Mouse (Mus musculus) liver, embryonic 12.5 days (tissue): Measurements from ENCODE around the gene Wdr11. TPM values are rescaled to one million over a fixed set of nuclear protein-coding genes. Genes with fewer than 3 reads are reported as not detected.
A peak's percentile ranks its signal among the peaks of the same experiment; 100 is the strongest.

ENCODE experiments used
- ATAC-seq: fragments of 200-750 bp; cut with Nextera tagmentation; 2 replicates; pipeline ENCODE4 v1.8.0; 2017; ENCODE audit warnings: moderate number of reproducible peaks, mild to moderate bottlenecking, moderate library complexity
- H3K27ac ChIP-seq: fragments of 300-500 bp; sonication (generic); 2 replicates; pipeline ENCODE4 v1.5.1; 2016; ENCODE audit warnings: mild to moderate bottlenecking
- H3K27me3 ChIP-seq: fragments of 300-500 bp; sonication (generic); replicated peaks from 2 replicates; pipeline ENCODE4 v1.6.1; 2016; ENCODE audit warnings: mild to moderate bottlenecking, moderate library complexity
- H3K36me3 ChIP-seq: fragments of 300-500 bp; sonication (generic); 2 replicates; pipeline ENCODE4 v1.6.1; 2016; ENCODE audit warnings: mild to moderate bottlenecking, moderate library complexity
- H3K4me1 ChIP-seq: fragments of 300-500 bp; sonication (generic); 2 replicates; pipeline ENCODE4 v1.6.1; 2016
- H3K4me2 ChIP-seq: fragments of 300-500 bp; sonication (generic); 2 replicates; pipeline ENCODE4 v1.6.1; 2016; ENCODE audit warnings: mild to moderate bottlenecking, moderate library complexity
- H3K4me3 ChIP-seq: fragments of 300-500 bp; sonication (generic); 2 replicates; pipeline ENCODE4 v1.5.1; 2016; ENCODE audit warnings: mild to moderate bottlenecking, moderate library complexity
- H3K9ac ChIP-seq: fragments of 300-500 bp; sonication (generic); 2 replicates; pipeline ENCODE4 v1.6.1; 2016; ENCODE audit warnings: mild to moderate bottlenecking, moderate library complexity
- H3K9me3 ChIP-seq: fragments of 300-500 bp; sonication (generic); replicated peaks from 2 replicates; pipeline ENCODE4 v1.6.1; 2016; ENCODE audit warnings: mild to moderate bottlenecking, moderate library complexity
- WGBS: fragments of 180-500 bp; shearing (Covaris S2); methylation state at CpG from one replicate; pipeline ENCODE4 v1.1.7; 2016; ENCODE audit not compliant: insufficient replicate concordance; 5-methylcytosine and 5-hydroxymethylcytosine counted together
- polyA plus RNA-seq: library from polyadenylated mRNA; unstranded; fragments of >200 nt; fragmentation: Nextera tagmentation; extraction: Ambion mirVana; gene quantifications from 2 replicates; pipeline ENCODE4 v1.2.1, GENCODE M21; 2016

The Wdr11 gene
- 18.8 and 19.5 TPM in 2 replicates for polyA plus RNA-seq

DNA sequence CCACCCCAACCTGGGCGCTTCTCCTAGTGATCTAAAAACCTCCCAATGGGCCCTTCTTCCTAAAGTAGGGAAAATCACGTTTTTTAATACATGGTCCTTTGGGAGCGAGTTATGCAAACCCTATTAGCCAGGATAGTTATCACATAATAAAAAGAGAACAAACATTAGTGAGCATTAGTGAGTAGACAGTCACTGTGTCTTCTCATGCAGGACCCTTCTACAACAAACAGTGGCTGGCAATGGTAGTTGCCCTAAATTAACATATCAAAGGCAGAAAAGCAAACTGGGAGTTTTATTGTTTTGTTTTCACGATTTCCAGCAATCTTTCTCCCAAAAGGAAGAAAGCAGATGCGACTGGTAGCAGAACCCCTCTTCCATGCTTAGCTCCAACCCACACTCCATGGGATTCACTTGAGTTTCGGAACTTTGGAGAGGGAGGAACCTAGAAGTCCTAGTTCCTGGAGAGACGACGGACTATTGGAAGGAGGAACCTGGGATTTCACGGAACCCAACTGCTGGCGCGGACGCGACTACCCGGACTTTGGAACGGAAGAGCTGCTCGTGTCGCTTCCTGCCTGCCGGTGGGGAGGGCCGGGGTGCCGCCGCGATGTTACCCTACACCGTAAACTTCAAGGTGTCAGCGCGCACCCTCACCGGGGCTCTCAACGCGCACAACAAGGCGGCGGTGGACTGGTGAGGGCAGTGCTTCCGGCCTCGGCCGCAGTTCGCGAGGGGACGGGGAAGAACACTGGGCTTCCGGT lies at the start of gene Wdr11:
Wdr11 (plus strand) TSS at position 493 of the 761 bp plus-strand sequence.
- Histone ChIP-seq H3K4me2 (peak within 1 kb of the TSS; percentile 73), H3K4me1 (peaks cover 16% of the 10 kb centered on the region), H3K27ac (peak within 1 kb of the TSS; percentile 87), H3K36me3 (peaks cover 7% of the 10 kb centered on the region; the same call in 1 of the 2 replicates), H3K9me3 (no peaks in the 10 kb centered on the region), H3K4me3 (peak within 1 kb of the TSS; percentile 73), H3K9ac (peak within 1 kb of the TSS; percentile 79), H3K27me3 (no peaks in the 10 kb centered on the region)
- 4% methylated on average over 37 of the region's 37 CpGs for WGBS
- peak; percentile 88 for ATAC-seq

DNA sequence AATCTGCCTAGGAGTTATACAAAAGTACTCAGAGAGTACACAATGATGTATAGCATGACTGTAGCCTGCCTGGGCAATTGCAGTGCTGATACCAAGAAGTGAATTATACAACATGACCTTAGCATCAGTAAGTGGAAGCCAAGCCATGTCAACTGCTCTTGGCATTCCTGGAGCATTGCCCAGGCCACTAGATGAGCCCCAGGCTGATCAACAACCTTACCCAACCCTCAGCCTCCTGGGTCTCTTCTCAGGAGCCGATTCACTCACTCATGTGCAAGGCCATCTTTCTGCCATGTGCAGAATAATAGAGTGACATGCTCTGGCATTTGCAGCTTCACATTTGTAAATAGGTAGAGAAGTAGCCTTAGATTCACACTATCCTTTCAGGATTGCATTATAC lies 24.1 kb upstream of the Wdr11 start:
- 52% methylated on average over 1 of the region's 1 CpGs for WGBS

DNA sequence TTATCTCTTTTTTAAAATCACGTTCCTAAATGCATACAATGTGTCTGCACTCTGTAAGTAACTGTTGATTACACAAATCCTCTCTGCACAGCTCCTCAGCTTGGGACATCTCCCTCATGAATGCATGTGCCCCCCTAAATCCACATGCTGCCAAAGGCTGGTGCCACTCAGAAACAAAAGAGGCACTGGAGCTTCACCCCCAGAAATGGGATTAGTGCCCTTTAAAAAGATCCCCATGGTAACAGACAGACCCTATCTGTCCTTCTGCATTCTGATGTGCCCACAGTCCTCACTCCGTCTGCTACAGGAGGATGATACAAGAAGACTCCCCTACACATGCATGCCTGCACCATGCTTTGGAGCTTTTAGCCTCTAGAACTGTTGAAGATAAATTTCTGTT lies 23.3 kb upstream of the Wdr11 start:
- no peak overlapping the region for H3K4me3 ChIP-seq
- H3K9ac ChIP-seq = no peak overlapping the region
- H3K4me1 ChIP-seq = no peaks in the 10 kb centered on the region
- H3K36me3 ChIP-seq = no peaks in the 10 kb centered on the region
- H3K9me3 ChIP-seq = 0 out of 2 replicates have a peak, but pooled peaks cover 3% of the 10 kb centered on the region
- H3K4me2 ChIP-seq = no peak overlapping the region
- H3K27me3 ChIP-seq = no peaks in the 10 kb centered on the region
- WGBS = 40% methylated on average over 2 of the region's 2 CpGs
- no peak for ATAC-seq
- H3K27ac ChIP-seq = no peak overlapping the region

More for the DNA sequence above, 24.1 kb upstream of the Wdr11 start:
- no peaks in the 10 kb centered on the region for H3K36me3 ChIP-seq
- H3K4me1 ChIP-seq = no peaks in the 10 kb centered on the region
- H3K4me3 ChIP-seq = no peak overlapping the region
- no peaks in the 10 kb centered on the region for H3K27me3 ChIP-seq
- no peak overlapping the region for H3K27ac ChIP-seq
- no peak for ATAC-seq
- no peak overlapping the region for H3K4me2 ChIP-seq
- 0 out of 2 replicates have a peak, but pooled peaks cover 3% of the 10 kb centered on the region for H3K9me3 ChIP-seq
- H3K9ac ChIP-seq = no peak overlapping the region

DNA sequence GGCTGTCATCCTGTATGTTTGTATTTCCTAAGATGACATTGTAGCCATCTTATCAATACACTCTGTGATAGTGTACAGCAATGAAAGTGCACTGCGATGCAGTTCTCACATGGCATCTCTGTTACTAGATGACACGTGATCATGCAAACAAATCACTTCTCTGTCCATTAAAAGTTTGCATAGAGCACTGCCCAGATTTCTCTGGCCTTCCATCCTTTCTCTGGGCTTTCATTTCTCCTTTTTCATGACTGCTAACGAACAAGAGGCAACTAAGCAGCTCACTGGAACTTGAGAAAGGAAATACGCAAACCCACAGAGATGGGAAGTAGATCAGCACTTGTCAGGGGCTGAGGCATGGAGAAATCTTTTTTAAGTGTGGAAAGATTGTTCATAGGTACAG lies 17.2 kb upstream of the Wdr11 start:
- H3K36me3 ChIP-seq = no peaks in the 10 kb centered on the region
- H3K27me3 ChIP-seq = 0 out of 2 replicates have a peak, but pooled peaks cover 3% of the 10 kb centered on the region
- no peaks in the 10 kb centered on the region for H3K9me3 ChIP-seq
- no peak overlapping the region for H3K27ac ChIP-seq
- H3K9ac ChIP-seq = no peak overlapping the region
- H3K4me3 ChIP-seq = no peak overlapping the region
- ATAC-seq = no peak
- WGBS = 37% methylated on average over 4 of the region's 4 CpGs
- H3K4me2 ChIP-seq = no peak overlapping the region
- H3K4me1 ChIP-seq = no peaks in the 10 kb centered on the region

GRCm38 (mm10) chr7:129575110-129575784 lies 16.4 kb upstream of the Wdr11 start:
- H3K9me3 ChIP-seq = no peaks in the 10 kb centered on the region
- whole genome bisulfite sequencing = 28% methylated on average over 7 of the region's 7 CpGs
- H3K9ac ChIP-seq = no peak overlapping the region
- H3K4me3 ChIP-seq = no peak overlapping the region
- H3K27me3 ChIP-seq = 0 out of 2 replicates have a peak, but pooled peaks cover 3% of the 10 kb centered on the region
- H3K4me1 ChIP-seq = no peaks in the 10 kb centered on the region
- H3K4me2 ChIP-seq = no peak overlapping the region
- no peak for ATAC-seq
- H3K27ac ChIP-seq = no peak overlapping the region
- no peaks in the 10 kb centered on the region for H3K36me3 ChIP-seq

DNA sequence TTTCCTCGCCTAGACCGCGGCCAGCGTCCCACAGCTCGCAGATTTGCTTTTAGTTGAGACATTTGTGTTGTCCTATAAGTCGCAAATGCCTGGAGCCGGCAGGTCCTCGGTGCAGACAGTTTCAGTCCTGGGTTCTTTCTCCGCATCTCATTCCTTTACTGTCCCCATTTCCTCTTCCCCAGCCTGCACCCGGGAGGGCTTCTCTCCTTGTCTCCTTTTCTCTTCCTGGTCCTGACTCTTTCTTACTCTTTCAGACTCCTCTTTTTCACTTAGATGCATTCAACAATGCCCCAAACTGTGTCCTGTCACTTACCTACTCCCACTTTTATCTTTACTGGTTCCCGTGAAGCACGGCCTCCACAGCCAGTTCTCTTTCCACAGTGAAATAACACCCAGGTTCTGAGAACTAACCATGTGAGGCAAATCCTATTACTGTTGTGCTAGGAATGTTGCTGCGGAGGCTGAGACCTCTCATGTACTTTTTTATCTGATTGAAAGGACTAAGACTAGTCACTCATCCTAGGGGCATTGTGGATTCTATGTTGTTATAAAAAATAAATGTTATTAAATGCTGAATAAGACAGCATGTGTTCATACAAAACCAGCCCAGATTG lies 576 bp downstream of the Wdr11 start:
- WGBS = 2% methylated on average over 13 of the region's 13 CpGs

GRCm38 (mm10) chr7:129597186-129597585 lies 5.5 kb downstream of the Wdr11 start:
- no peak overlapping the region for H3K4me3 ChIP-seq
- no peak overlapping the region for H3K9ac ChIP-seq
- no peak for ATAC-seq
- H3K4me1 ChIP-seq = peaks cover 10% of the 10 kb centered on the region
- no peaks in the 10 kb centered on the region for H3K27me3 ChIP-seq
- H3K36me3 ChIP-seq = peaks cover 44% of the 10 kb centered on the region
- no peak overlapping the region for H3K27ac ChIP-seq
- WGBS = 79% methylated on average over 2 of the region's 2 CpGs
- no peak overlapping the region for H3K4me2 ChIP-seq
- no peaks in the 10 kb centered on the region for H3K9me3 ChIP-seq

More for the DNA sequence above, 576 bp downstream of the Wdr11 start:
- Histone ChIP-seq H3K36me3 (peaks cover 13% of the 10 kb centered on the region), H3K9me3 (no peaks in the 10 kb centered on the region), H3K27ac (peak overlapping the region; percentile 87), H3K9ac (peak overlapping the region; percentile 79), H3K4me1 (peaks cover 16% of the 10 kb centered on the region), H3K4me3 (peak overlapping the region; percentile 73), H3K4me2 (peak overlapping the region; percentile 73), H3K27me3 (no peaks in the 10 kb centered on the region)
- peak; percentile 66 for ATAC-seq

DNA sequence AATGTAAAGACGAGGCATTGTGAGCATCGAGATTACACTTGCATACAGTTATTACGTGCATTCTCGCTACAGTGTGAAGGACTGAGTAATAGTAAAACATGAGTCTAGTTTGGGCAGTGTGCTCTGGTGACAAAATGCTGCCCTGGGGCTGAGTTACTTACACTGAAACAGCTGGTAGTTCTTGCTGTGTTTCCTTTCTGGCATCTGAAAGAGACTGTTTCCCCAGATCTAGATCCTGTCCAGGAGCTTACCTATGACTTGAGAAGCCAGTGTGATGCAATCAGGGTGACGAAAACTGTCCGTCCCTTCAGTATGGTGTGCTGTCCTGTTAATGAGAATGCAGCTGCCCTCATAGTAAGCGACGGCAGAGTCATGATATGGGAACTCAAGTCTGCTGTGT lies 14.6 kb downstream of the Wdr11 start:
- H3K4me1 ChIP-seq = no peaks in the 10 kb centered on the region
- no peak overlapping the region for H3K9ac ChIP-seq
- peaks cover 85% of the 10 kb centered on the region for H3K36me3 ChIP-seq
- no peaks in the 10 kb centered on the region for H3K9me3 ChIP-seq
- H3K27me3 ChIP-seq = no peaks in the 10 kb centered on the region
- H3K27ac ChIP-seq = no peak overlapping the region
- WGBS = 86% methylated on average over 8 of the region's 8 CpGs
- no peak overlapping the region for H3K4me3 ChIP-seq
- no peak overlapping the region for H3K4me2 ChIP-seq
- ATAC-seq = no peak

DNA sequence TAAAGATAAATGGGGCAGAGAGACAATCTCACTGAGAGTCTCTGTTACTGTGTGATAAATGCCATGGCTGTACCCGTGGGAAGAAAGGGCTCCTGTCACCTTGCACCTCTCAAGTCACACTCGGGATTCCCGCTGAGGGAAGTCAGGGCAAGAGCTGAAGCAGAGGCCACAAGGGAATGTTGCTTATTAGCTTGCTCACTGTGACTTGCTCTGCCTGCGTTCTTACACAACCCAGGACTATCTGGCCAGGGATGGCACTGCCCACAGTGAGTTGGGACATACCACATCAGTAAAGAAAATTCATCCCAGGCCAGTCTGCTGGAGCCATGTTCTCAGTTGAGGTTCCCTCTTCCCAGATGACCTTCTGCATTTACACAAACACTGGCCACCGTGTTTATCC lies 29.5 kb downstream of the Wdr11 start:
- WGBS = 78% methylated on average over 5 of the region's 5 CpGs
- no peak overlapping the region for H3K4me2 ChIP-seq
- peaks cover 75% of the 10 kb centered on the region for H3K36me3 ChIP-seq
- no peak overlapping the region for H3K27ac ChIP-seq
- no peaks in the 10 kb centered on the region for H3K4me1 ChIP-seq
- H3K9me3 ChIP-seq = no peaks in the 10 kb centered on the region
- no peak overlapping the region for H3K4me3 ChIP-seq
- no peaks in the 10 kb centered on the region for H3K27me3 ChIP-seq
- no peak for ATAC-seq
- H3K9ac ChIP-seq = no peak overlapping the region

DNA sequence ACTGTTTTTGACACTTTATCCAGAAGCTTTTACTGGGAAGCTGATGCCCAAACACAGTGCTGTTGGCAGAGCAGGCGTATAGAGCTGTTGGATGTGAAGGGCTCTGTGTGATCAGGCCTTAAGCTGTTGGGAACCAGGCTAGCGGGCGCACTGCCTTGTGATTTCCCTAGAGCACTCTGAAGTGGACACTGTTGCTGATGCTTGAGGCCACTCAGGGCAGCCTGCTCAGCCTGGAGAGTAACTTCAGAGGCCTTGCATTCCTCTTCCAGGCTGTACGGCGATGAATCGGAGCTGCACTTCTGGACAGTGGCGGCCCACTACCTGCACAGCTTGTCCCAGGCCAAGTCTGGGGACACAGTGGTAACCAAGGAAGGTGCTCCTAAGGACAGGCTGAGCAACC lies 38.7 kb downstream of the Wdr11 start:
- WGBS = 86% methylated on average over 7 of the region's 7 CpGs
- no peaks in the 10 kb centered on the region for H3K9me3 ChIP-seq
- no peak overlapping the region for H3K9ac ChIP-seq
- H3K27ac ChIP-seq = no peak overlapping the region
- H3K27me3 ChIP-seq = no peaks in the 10 kb centered on the region
- no peak for ATAC-seq
- H3K4me3 ChIP-seq = no peak overlapping the region
- no peaks in the 10 kb centered on the region for H3K4me1 ChIP-seq
- H3K4me2 ChIP-seq = no peak overlapping the region
- H3K36me3 ChIP-seq = peaks cover 89% of the 10 kb centered on the region

GRCm38 (mm10) chr7:129631453-129631852 lies 39.8 kb downstream of the Wdr11 start:
- H3K4me2 ChIP-seq = no peak overlapping the region
- peaks cover 88% of the 10 kb centered on the region for H3K36me3 ChIP-seq
- H3K4me1 ChIP-seq = no peaks in the 10 kb centered on the region
- H3K27ac ChIP-seq = no peak overlapping the region
- 89% methylated on average over 6 of the region's 6 CpGs for WGBS
- H3K4me3 ChIP-seq = no peak overlapping the region
- ATAC-seq = no peak
- no peaks in the 10 kb centered on the region for H3K9me3 ChIP-seq
- no peaks in the 10 kb centered on the region for H3K27me3 ChIP-seq
- no peak overlapping the region for H3K9ac ChIP-seq
